Mouse (Mus musculus) CD8-positive naive resting alpha-beta T cell, adult 2 months (primary cell): ENCODE measurements around the gene Klk1.
"Not testable (repeated sequence)": the region's sequence is repeated elsewhere in the genome, so short reads cannot be mapped to it uniquely, and the experiment has no call there.

ENCODE experiments used
- DNase-seq, 2 experiments: peaks; one replicate each; pipeline ENCODE4 v3.0.0; 2022; ENCODE audit warnings: low read depth in 2 of 2, low spot score in 2 of 2

The Klk1 gene

DNA sequence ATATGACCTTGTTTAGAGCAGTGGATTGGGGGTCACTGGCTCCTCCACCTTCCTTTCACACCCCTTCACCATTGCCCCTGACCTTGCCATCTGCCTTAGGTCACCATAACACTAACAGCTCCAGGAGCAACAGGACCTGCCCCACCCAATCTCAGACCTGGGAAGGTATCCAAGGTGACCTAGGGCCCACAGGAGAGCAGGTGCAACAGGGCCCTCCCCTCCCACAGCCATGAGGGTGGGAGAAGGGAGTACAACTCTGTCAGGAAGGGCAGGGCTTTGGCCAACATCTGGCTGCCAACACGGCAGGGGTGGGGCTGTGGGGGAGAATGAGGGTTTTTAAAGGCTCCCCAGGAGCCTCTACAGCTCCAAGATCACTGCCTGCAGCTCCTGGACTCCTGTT, at the start of gene Klk1:
Gene Klk1, plus strand, starts transcription at position 285 of the 400 bp plus-strand sequence.
- DNase-seq = no peak

DNA sequence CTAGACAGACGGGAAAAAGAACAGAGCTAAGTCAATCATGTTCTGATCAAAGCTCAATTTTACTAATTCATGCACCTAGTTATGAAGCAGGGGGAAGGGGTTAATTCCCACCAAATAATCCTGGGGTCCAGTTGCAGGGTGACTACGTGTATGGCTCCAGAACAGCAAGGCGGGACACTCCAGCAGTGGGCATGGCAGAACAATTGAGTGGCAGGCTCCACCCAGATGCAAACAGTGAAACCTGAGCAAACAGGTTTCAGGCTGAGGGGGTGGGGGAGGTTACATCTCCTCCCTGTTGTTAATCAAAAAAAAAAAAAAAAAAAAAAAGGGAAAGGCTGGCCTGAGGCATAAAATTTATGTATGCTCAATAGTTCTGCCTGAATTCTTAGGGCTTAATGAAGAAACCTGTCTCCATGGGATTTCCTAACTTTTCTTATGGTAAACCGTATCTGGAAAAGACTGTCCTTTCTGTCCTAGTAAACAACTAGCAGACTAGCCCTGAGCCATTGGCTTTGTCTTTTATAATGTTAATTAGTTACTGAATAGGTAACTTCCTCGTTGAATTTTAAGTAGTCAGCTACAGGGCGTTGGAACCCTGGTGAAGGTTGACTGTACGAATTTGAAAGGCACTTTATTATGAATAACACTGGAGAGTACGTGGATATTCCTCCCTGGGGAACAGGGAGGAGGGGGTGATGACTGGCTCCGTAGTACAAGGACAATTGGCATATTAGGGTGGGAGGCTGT, 45.7 kb upstream of the Klk1 start:
- no peak for DNase-seq

DNA sequence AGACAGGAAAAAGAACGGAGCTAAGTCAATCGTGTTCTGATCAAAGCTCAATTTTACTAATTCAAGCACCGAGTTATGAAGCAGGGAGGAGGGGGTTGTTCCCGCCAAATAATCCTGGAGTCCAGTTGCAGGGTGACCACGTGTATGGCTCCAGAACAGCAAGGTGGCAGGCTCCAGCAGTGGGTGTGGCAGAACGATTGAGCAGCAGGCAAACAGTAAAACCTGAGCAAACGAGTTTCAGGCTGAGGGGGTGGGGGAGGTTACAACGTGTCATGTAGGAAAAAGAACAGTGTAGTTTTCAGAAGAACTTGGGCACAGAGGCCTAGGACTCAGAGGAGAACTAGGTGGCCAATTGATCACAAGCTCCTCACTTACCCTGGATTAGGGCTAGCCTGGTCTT, 38.6 kb upstream of the Klk1 start:
- not testable (repeated sequence) for DNase-seq

DNA sequence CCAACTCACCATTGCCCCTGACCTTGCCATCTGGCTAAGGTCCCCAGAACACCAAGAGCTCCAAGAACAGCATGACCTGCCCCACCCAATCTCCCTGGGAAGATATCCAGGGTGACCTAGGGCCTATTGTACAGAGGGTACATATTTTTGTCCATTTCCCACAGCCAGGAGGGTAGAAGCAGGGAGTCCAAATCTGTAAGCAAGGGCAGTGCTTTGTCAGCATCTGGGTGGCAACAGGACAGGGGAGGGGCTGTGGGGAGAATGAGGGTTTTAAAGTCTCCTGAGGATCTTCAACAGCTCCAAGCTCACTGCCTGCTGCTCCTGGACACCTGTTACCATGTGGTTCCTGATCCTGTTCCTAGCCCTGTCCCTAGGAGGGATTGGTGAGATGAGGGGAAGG, 37.2 kb upstream of the Klk1 start, which contains the start of gene Klk1b24:
Gene Klk1b24, plus strand, starts transcription at position 301 of the 400 bp plus-strand sequence.
- not testable (repeated sequence) for DNase-seq

DNA sequence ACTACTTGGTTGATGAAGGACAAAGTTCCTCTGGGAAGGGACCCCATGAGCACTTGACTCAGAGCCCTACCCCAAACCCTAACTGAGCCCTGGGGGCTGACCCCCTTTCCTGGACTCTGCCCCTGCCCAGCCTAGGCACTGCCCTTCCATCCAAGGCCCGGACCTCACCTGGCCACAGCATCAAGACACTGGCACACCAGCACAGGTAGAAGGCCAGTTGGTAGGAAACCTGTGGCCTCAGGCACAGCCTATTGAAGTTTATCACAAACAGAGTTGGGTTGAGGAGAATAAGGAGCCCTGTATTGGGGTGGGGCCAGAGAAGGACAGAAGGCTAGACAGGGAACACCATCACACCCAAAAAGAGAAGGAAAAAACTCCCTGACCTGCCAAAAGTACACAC, 31.7 kb upstream of the Klk1 start:
- DNase-seq = not testable (repeated sequence)

DNA sequence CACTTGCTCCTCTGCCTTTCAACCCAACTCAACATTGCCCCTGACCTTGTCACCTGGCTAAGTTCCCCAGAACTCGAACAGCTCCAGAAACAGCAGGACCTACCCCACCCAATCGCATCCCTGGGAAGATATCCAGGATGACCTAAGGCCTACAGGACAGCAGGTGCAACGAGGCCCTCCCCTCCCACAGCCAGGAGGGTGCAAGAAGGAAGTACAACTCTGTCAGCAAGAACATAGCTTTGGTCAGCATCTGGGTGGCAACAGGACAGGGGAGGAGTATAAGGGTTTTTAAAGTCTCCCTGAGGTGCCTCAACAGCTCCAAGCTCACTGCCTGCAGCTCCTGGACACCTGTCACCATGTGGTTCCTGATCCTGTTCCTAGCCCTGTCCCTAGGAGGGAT, 27.3 kb upstream of the Klk1 start, which contains the start of gene Klk1b3:
Gene Klk1b3, plus strand, starts transcription at position 301 of the 400 bp plus-strand sequence.
- no peak for DNase-seq

DNA sequence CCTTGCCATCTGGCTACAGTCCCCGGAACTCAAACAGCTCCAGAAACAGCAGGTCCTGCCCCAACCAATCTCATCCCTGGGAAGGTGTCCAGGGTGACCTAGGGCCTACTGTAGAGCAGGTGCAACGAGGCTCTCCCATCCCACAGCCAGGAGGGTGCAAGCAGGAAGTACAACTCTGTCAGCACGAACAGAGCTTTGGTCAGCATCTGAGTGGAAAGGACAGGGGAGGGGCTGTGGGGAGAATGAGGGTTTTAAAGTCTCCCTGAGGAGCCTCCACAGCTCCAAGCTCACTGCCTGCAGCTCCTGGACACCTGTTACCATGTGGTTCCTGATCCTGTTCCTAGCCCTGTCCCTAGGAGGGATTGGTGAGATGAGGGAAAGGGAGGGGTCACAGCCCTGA, 18.0 kb upstream of the Klk1 start, which contains the start of gene Klk1b4:
Gene Klk1b4, plus strand, starts transcription at position 301 of the 400 bp plus-strand sequence.
- DNase-seq = not testable (repeated sequence)

DNA sequence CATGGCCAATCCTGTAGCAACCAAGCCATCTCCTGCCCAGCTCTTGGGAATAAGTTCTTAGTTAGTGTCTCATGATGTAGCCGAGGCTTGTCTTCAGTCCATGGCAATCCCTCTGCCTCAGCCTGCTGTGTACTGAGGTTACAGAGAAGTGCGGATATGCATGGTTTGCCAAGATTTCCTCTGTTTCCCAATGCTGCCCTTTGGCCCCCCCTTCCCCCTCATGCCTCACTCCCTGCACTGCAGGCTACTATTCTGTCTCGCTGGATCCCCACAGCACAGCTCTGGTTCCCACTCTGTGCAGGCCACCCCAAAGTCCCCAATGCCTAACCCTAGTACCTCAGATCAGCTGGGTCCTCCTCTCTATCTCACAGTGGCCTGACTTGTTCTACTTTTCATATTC, 16.9 kb upstream of the Klk1 start:
- no peak for DNase-seq

DNA sequence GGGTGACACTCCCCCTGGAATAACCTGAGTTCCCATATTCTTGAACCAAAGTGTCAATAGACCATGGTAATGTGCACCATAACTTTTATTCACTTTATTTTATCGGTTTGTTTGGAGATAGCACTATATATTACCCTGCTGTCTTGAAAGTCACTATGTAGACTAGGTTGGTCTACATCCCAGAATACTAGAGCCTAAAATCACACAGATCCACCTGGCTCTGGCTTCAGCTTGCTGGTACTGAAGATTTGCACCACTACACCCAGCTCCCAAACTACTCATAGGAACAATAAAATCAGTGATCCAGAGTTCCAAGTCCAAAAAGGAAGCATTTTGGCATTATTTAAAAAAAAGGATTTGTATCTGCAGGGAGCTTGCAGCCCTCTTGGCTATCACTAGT, 9.5 kb upstream of the Klk1 start, which contains the start of gene Klk1b5:
Gene Klk1b5, plus strand, starts transcription at position 301 of the 400 bp plus-strand sequence.
- no peak for DNase-seq

DNA sequence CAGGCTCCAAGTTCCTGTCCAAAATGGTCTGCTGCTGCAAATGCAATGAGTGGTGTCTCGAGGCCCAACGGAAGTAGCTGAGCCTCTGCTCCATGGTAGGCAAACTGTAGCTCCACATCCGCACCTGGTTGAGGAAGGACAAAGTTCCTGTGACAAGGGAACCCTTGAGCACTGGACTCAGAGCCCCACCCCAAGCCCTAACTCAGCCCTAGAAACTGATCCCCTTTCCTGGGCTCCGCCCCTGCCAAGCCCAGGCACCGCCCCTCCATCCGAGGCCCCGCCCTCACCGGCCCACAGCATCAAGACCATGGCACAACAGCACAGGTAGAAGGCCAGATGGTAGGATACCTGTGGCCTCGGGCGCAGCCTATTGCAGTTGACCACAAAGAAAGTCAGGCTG, 3.6 kb upstream of the Klk1 start:
- not testable (repeated sequence) for DNase-seq

DNA sequence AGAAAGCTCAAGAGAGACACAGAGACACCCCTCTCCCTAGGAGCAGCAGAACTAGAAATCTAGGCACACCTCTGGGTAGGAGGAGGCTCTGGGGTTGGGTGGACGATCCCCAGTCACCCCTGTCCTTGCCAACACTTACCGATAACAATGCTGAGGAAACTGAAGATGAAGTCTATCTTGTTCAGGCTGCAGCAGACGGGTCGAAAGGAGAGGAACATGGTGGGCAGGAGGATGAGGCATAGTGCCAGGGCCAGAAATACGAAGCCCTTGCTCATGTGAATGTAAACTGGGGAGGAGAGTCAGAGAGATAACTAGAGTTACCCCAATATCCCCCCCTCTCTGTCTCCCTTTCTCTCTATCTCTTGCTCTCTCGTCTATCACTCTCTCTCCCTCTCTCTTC, 2.8 kb upstream of the Klk1 start:
- DNase-seq = not testable (repeated sequence)

DNA sequence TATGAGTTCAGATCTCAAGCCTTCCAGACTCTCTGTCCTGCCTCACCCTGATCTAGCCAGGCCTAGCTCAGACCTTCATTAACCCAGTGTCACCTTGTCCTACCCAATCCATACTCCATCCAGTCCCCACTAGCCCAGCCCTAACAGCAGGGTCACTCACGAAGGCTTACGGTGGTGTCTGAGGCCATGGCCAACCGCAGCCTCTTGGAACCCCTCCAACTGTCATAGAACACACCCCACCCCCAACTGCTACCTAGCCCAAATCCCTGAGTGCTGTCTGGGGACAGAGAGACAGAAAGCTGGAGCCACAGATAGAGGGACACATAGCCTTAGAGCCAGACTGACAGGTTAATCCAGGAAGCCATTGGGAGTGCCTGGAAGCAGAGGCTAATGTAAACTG, 10.7 kb downstream of the Klk1 start, which contains the start of gene Gm36864:
Gene Gm36864, plus strand, starts transcription at position 269 of the 400 bp plus-strand sequence.
- no peak for DNase-seq

DNA sequence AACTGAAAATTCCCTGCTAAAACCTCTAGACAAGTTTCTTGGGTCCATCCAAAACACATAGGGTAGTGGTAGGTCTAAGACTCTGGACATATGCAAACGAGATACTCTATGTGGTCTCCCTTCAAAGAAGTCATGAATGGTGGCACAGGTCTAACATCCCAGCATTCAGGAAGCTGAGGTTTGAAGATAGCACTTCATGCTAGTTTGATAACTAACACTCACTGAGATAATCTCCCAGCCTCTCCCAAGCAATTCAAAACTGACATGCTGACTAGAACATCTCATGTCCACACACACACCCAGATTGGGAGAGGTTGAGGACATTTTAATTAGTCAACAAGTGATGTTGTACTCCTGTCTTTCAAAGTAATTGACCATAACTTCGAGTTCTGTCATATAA, 14.8 kb downstream of the Klk1 start:
- DNase-seq = no peak

DNA sequence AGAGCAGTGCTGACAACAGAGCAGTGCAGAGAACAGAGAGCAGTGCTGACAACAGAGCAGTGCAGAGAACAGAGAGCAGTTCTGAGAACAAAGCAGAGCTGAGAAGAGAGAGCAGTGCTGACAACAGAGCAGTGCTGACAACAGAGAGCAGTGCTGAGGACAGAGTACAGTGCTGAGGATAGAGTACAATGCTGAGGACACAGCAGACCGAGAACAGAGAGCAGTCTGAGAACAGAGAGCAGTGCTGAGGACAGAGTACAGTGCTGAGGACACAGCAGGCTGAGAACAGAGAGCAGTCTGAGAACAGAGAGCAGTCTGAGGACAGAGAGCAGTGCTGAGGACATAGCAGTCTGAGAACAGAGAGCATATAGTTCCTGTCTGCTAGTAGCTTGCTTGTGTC, 15.6 kb downstream of the Klk1 start:
- DNase-seq = no peak

DNA sequence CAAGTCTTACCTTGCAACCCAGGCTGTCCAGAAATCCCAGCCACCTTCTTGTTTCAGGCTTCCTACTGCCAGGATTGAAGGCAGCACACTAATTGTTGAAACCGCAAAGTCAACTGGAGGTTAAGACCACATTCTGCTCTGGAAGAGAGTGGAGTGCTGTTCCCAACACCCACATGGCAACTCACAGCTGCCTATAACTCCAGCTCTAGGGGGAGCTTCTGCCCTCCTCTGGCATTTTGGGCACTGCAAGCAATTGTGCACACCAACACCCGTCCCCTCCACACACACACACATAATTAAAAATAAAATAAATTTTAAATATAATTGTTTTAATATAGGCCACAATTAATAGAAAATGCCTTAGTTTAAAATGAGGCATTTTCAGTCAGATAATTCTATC, 16.0 kb downstream of the Klk1 start:
- DNase-seq = no peak

DNA sequence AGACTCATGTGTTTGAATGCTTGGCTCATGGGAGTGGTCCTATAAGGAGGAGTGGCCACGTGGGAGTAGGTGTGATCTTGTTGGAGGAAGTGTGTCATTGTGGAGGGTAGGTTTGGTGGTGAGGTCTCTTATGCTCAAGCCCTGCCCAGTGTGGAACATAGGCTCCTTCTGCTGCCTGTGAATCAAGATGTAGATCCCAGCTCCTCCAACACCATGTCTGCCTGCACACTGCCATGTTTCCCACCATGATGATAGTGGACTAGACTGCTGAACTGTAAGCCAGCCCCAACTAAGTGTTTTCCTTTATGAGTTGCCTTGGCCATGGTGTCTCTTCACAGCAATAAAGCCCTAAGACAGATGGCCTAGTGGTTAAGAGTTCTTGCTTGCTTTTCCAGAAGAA, 18.9 kb downstream of the Klk1 start:
- DNase-seq = no peak

DNA sequence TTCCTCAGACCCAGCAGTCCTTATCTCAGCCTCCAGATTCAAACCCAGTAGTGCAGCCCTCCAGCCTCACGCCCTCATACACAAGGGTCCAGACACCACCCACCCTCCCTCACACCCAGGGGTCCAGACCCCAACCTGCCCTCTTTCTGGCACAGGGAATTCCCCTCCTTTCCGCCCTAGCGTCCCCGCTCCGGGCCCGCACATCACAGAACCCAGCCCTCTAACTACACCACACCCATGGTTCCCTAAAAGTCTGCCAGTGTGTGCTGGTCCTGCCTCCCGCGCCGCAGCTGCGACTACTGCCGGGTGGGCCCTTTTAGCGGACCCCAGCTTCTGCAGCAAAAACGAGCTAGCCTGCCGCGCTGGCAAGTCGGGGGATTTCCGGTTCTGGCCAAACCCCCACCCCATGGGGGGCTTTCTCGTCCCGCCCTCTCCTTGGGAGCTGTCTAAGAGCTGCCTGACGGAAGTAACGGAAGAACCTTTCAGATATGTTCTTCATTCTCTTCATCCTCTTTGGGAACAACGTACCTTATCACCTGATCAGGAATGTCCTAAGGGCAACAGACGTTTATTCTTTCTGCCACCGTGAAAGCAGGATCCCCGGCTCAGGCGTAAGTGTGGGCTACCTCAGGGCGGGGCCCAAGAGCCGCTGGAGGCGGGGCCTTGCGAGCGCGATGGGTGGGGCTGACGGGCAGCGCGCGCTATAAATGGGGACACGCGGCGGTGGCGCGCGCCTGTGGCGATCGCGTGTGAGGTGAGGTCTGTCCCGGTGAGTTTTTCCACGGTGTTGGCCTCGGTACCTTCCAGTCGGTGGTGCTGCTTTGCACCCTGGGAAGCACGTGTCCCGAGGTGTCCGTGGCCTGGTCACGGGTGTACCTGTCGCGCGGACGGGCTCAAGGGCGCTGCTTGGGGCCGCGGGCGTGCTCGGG, 21.2 kb downstream of the Klk1 start, which contains the start of the genes 1700028J19Rik and 2410002F23Rik:
Gene 1700028J19Rik, minus strand, starts transcription at position 641 of the 929 bp plus-strand sequence.
Gene 2410002F23Rik, plus strand, starts transcription at position 668 of the 929 bp plus-strand sequence.
- peak; percentile 90 to 94 for DNase-seq

DNA sequence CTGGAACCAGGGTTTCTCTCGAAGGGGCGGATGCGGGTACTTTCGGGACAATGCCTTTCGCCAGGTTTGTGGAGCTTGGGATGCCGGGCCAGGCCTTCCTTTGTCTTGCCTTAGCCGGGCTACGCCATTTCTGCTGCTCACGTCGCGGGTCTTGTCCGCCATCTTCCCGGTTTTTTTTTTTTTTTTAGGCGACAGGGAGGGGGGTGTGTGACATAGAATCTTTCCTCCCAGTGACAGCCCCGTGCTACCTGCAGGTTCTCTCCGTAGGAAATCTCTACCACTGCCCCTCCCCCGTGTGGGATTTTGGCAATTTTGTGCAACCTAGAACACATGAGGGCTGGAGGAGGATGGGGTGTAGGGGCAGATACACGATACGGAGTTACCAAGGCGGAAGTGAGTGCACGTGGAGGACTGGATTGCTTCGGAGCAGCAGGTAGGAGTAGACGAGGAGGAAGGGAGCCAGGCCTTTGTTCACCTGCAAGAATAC, 21.9 kb downstream of the Klk1 start:
- DNase-seq = peak in 1 of 2 experiments; percentile 48

DNA sequence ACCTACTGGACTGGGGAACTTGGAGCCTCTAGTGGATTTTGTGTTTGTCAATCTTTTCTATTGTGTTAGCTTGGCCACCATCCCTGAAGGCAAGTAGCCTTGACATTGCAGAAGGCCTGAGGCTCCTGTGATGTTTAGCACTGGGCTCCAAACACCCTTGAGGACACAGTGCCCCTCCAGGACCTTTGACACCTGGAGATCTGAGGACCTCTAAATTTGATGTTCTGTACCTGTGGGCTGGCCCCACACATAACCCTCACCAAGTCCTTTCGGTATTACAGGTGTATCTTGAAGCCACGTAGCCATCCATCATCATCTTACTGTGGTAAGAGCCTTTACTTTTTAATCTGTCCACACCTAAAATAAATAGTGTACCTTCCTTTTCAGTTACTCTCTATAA, 22.8 kb downstream of the Klk1 start:
- DNase-seq = no peak

DNA sequence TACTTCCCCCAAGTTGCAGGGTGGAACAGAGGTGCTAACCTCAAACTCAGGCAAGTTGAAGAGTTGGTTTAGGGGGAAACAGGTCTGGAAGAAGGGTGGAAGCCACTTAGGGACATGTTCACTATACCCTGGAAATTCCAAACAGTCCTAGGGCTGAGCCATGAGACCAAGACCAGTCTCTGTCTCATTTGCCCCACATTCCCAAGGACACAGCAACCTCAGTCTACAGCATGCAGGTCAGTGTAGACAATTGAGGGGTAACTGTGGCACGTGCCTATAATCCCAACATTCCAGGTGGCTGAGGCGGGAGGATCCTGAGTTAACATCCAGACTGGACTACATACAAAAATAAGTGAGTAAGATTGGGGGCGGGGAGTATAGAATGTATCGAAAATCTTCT, 24.1 kb downstream of the Klk1 start:
- no peak for DNase-seq

DNA sequence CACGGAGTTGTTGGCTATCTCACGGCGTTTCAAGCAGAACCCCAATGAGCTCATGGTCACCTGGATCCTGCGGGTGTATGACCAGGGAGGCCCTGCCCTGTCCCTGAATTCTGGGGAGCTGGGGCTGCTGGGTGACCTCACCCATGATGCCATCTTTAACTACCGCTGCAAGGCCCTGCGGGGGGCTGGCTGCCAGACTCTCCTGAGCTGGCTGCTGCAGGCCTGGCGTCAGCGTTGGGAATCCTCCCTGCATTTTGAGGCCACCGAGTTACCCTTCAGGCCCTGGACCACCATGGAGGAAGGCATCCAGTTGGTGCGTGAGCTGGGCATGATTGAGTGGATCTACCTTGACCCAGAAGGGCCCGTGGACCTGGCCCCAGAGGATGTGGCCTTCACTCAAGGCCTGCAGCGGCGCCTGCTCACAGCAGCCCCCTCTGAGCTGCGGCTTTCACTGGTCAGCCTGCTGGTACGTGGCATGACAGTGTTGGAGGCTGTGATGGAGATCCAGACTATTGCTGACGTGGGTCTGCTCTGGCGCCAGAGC, 25.6 kb downstream of the Klk1 start:
- DNase-seq = not testable (repeated sequence)
